In the genomic region with DNA sequence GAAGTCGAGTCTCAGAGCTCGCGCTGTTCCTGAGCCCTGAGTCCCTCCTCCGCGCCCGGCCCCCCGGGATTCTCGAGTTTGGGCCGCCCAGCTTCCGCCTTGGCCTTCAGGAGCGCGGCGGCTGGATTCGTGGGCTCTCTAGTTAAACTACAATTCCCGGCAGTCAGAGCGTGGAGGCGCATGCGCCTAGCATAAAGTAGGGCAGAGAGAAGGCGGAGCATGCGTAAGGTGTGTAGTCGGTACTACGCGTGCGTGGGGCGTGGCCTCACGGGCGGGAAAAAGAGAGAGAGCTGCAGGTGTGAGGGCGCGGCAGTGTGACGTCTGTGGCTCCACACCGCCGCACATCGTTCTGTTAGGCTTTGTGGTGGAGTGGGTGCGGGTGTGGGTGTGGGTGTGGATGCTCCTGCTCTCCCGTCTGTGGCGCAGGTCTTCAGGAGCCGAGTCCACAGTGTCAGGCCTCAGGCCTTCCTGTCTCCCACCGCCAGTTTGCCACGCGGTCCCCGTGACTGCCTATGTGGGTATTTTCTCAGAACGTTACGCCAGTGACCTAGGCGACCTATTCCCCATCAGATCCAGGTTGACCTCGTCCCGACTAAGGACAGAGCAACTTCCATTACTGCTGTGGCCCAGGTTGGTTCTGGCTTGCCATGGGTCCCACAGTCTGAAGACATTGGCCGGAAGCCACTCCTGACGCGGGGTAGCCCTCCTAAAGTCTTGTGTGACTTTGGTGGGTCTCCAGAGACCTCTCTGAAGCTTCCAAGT, we compare ENCODE assay signal across 8 mouse cellular contexts. TPM values are rescaled to one million over a fixed set of nuclear protein-coding genes. Genes with fewer than 3 reads are reported as not detected.
DNase-seq lines count a peak whose midpoint lies in the region; ATAC-seq and TF ChIP-seq lines count a peak whose summit lies in the region.

Gene Cc2d1a, minus strand, starts transcription at position 168 of the 762 bp plus-strand sequence.
Gene 4930432K21Rik, plus strand, starts transcription at position 257 of the 762 bp plus-strand sequence.

- H3K4me1 ChIP-seq in ES-Bruce4 (ENCODE audit: control insufficient read depth, insufficient read depth, low read length): peaks cover 7% of the 10 kb centered on the region
- H3K4me1 ChIP-seq in forebrain, embryonic 14.5 days (ENCODE audit: control insufficient read depth, insufficient read depth, low read length): peaks cover 11% of the 10 kb centered on the region
- H3K4me1 ChIP-seq in neural tube, embryonic 15.5 days: peaks cover 28% of the 10 kb centered on the region

- no peaks in the 10 kb centered on the region for H3K27me3 ChIP-seq in ES-Bruce4 (ENCODE audit: control insufficient read depth, insufficient read depth, low read length, poor library complexity, severe bottlenecking)
- no peaks in the 10 kb centered on the region for H3K27me3 ChIP-seq in forebrain, embryonic 14.5 days (replicated peaks; ENCODE audit: control insufficient read depth, insufficient read depth, low read length)
- H3K27me3 ChIP-seq in neural tube, embryonic 15.5 days (replicated peaks): no peaks in the 10 kb centered on the region

- TF ChIP-seq CTCF in ES-Bruce4 (IDR thresholded peaks at IDR 0.05; ENCODE audit: low read depth, low read length): no peak

- H3K27ac ChIP-seq in ES-Bruce4 (ENCODE audit: insufficient read depth, low read length): peak within 1 kb of the TSS; percentile 80
- no peak within 1 kb of the TSS for H3K27ac ChIP-seq in forebrain, embryonic 14.5 days (ENCODE audit: low read depth, low read length)
- peak within 1 kb of the TSS; percentile 67 for H3K27ac ChIP-seq in neural tube, embryonic 15.5 days (replicated peaks)

- H3K4me3 ChIP-seq in ES-Bruce4 (ENCODE audit: low read depth, low read length): peak within 1 kb of the TSS; percentile 77
- peak within 1 kb of the TSS; percentile 69 for H3K4me3 ChIP-seq in forebrain, embryonic 14.5 days (ENCODE audit: low read depth, low read length)
- peak within 1 kb of the TSS; percentile 63 for H3K4me3 ChIP-seq in neural tube, embryonic 15.5 days (replicated peaks)

- peak within 1 kb of the TSS; percentile 70 for H3K9ac ChIP-seq in ES-Bruce4 (ENCODE audit: low read depth, poor library complexity, severe bottlenecking)
- H3K9ac ChIP-seq in forebrain, embryonic 14.5 days (ENCODE audit: low read length): peak within 1 kb of the TSS; percentile 87
- H3K9ac ChIP-seq in neural tube, embryonic 15.5 days (replicated peaks): peak within 1 kb of the TSS; percentile 92

- peak within 1 kb of the TSS; percentile 83 for H3K4me2 ChIP-seq in forebrain, embryonic 14.5 days (ENCODE audit: low read length)
- peak within 1 kb of the TSS; percentile 89 for H3K4me2 ChIP-seq in neural tube, embryonic 15.5 days

- intact Hi-C loops in heart, postnatal 14 days (cut with DNase I): no loop called here

- TF ChIP-seq EP300 in ES-Bruce4 (IDR thresholded peaks at IDR 0.05; ENCODE audit: insufficient read depth, low read depth, low read length): peak; percentile 72

- DNase-seq in cerebellum, adult 11 months: peak; percentile 97
- DNase-seq in forebrain, embryonic 14.5 days (ENCODE audit: low spot score): peak; percentile 98
- peak; percentile 90 to 93 for DNase-seq in heart, postnatal 14 days
- DNase-seq in layer of hippocampus, adult 11-12 months (ENCODE audit: low spot score): peak; percentile 94
- peak; percentile 97 for DNase-seq in lung, adult 18-20 months
- DNase-seq in testis, postnatal 14 days (ENCODE audit: low spot score): peak; percentile 98

- ATAC-seq in forebrain, embryonic 14.5 days: peak; percentile 97
- ATAC-seq in neural tube, embryonic 15.5 days (ENCODE audit: low FRiP score): peak; percentile 97

- H3K36me3 ChIP-seq in ES-Bruce4 (ENCODE audit: control insufficient read depth, insufficient read depth, low read length, poor library complexity, severe bottlenecking): peaks cover 10% of the 10 kb centered on the region
- peaks cover 16% of the 10 kb centered on the region for H3K36me3 ChIP-seq in forebrain, embryonic 14.5 days (ENCODE audit: control insufficient read depth, insufficient read depth, low read length)
- peaks cover 24% of the 10 kb centered on the region for H3K36me3 ChIP-seq in neural tube, embryonic 15.5 days

- WGBS in forebrain, embryonic 14.5 days: 21% methylated on average over 45 of the region's 49 CpGs
- 16% methylated on average over 49 of the region's 49 CpGs for WGBS in neural tube, embryonic 15.5 days

- TF ChIP-seq POLR2A in ES-Bruce4 (IDR thresholded peaks at IDR 0.05; ENCODE audit: insufficient read depth, low read length): peak; percentile 78

- no peaks in the 10 kb centered on the region for H3K9me3 ChIP-seq in ES-Bruce4 (replicated peaks; ENCODE audit: control insufficient read depth, insufficient read depth, low read length, poor library complexity, severe bottlenecking)
- H3K9me3 ChIP-seq in forebrain, embryonic 14.5 days (replicated peaks; ENCODE audit: control insufficient read depth, low read length): no peaks in the 10 kb centered on the region
- no peaks in the 10 kb centered on the region for H3K9me3 ChIP-seq in neural tube, embryonic 15.5 days (replicated peaks)

RNA-seq across cellular contexts. Expression of gene Cc2d1a, which starts in this region (rescaled TPM):
- polyA plus RNA-seq in ES-Bruce4 (2011; ENCODE audit: insufficient read depth, insufficient read length, low read depth, missing spikeins): 18.0 and 27.2 TPM in 2 replicates
- 14.7 and 21.7 TPM in 2 replicates for polyA plus RNA-seq in forebrain, embryonic 14.5 days (2014; fragmentation: Nextera tagmentation; extraction: Ambion mirVana)
- total RNA-seq in heart, postnatal 14 days (2021): 10 to 100 TPM; 12.8 to 13.5 TPM
- polyA plus RNA-seq in neural tube, embryonic 15.5 days (2015; fragmentation: Nextera tagmentation; extraction: Ambion mirVana): 41.3 and 43.7 TPM in 2 replicates

RNA-seq across cellular contexts. Expression of gene 4930432K21Rik, which starts in this region (rescaled TPM):
- 3.8 and 4.7 TPM in 2 replicates for polyA plus RNA-seq in ES-Bruce4 (2011; ENCODE audit: insufficient read depth, insufficient read length, low read depth, missing spikeins)
- 1.7 and 2.3 TPM in 2 replicates for polyA plus RNA-seq in forebrain, embryonic 14.5 days (2014; fragmentation: Nextera tagmentation; extraction: Ambion mirVana)
- under 1 TPM; 0.33 to 0.37 TPM for total RNA-seq in heart, postnatal 14 days (2021)
- polyA plus RNA-seq in neural tube, embryonic 15.5 days (2015; fragmentation: Nextera tagmentation; extraction: Ambion mirVana): 2.0 and 2.6 TPM in 2 replicates
